Mouse (Mus musculus): Measurements from ENCODE around the gene Arhgef26. TPM values are rescaled to one million over a fixed set of nuclear protein-coding genes. Genes with fewer than 3 reads are reported as not detected.

Arhgef26 gene
- polyA plus RNA-seq, 1 experiment from 2014 or later = 2.7 TPM

GRCm38 (mm10) chr3:62338854-62339515, 841 bp downstream of the Arhgef26 start:
- H3K36me3 ChIP-seq (replicated peaks; ENCODE audit: insufficient read depth, low read length) = no peaks in the 10 kb centered on the region
- peak overlapping the region; percentile 72 for H3K27ac ChIP-seq (ENCODE audit: low read depth)
- peaks cover 17% of the 10 kb centered on the region for H3K27me3 ChIP-seq (ENCODE audit: insufficient read depth, low read length)
- WGBS (ENCODE audit: insufficient replicate concordance) = under 1% methylated on average over 67 of the region's 68 CpGs
- no peaks in the 10 kb centered on the region for H3K9me3 ChIP-seq (ENCODE audit: low read length)
- ATAC-seq (peak; percentile 90), DNase-seq (peak; percentile 78)
- TF ChIP-seq EP300 (IDR thresholded peaks at IDR 0.05; ENCODE audit: low read depth) = no peak
- TF ChIP-seq CTCF (IDR thresholded peaks at IDR 0.05; ENCODE audit: low read depth) = no peak
- peak overlapping the region; percentile 71 for H3K9ac ChIP-seq (replicated peaks)
- H3K4me1 ChIP-seq (ENCODE audit: insufficient read depth) = peaks cover 4% of the 10 kb centered on the region; the same call in 1 of the 2 replicates
- H3K4me3 ChIP-seq (ENCODE audit: low read depth, low read length) = peak overlapping the region; percentile 70
- H3K4me2 ChIP-seq (ENCODE audit: low read depth, low read length) = peak overlapping the region; percentile 85

- no peaks in the 10 kb centered on the region for H3K36me3 ChIP-seq (replicated peaks; ENCODE audit: insufficient read depth, low read length)
- peaks cover 17% of the 10 kb centered on the region for H3K27me3 ChIP-seq (ENCODE audit: insufficient read depth, low read length)
- H3K27ac ChIP-seq (ENCODE audit: low read depth) = peak overlapping the region; percentile 72
- peak overlapping the region; percentile 85 for H3K4me2 ChIP-seq (ENCODE audit: low read depth, low read length)
- no peak for TF ChIP-seq EP300 (IDR thresholded peaks at IDR 0.05; ENCODE audit: low read depth)
- no peak; the same call in 1 of the 2 replicates for TF ChIP-seq CTCF (IDR thresholded peaks at IDR 0.05; ENCODE audit: low read depth)
- H3K9ac ChIP-seq (replicated peaks) = peak overlapping the region; percentile 71
- WGBS (ENCODE audit: insufficient replicate concordance) = 1% methylated on average over 53 of the region's 53 CpGs
- ATAC-seq (peak; percentile 79), DNase-seq (peak; percentile 73)
- peak overlapping the region; percentile 70 for H3K4me3 ChIP-seq (ENCODE audit: low read depth, low read length)
- peaks cover 4% of the 10 kb centered on the region; the same call in 1 of the 2 replicates for H3K4me1 ChIP-seq (ENCODE audit: insufficient read depth)
- H3K9me3 ChIP-seq (ENCODE audit: low read length) = no peaks in the 10 kb centered on the region
Observed at GRCm38 (mm10) chr3:62339516-62340051, 1.4 kb downstream of the Arhgef26 start.

GRCm38 (mm10) chr3:62340154-62340760, 2.1 kb downstream of the Arhgef26 start:
- Histone ChIP-seq H3K9ac (replicated peaks) (peak overlapping the region; percentile 71), H3K36me3 (replicated peaks; ENCODE audit: insufficient read depth, low read length) (no peaks in the 10 kb centered on the region), H3K27ac (ENCODE audit: low read depth) (no peak overlapping the region; the same call in 1 of the 2 replicates), H3K9me3 (ENCODE audit: low read length) (no peaks in the 10 kb centered on the region), H3K27me3 (ENCODE audit: insufficient read depth, low read length) (peaks cover 17% of the 10 kb centered on the region), H3K4me3 (ENCODE audit: low read depth, low read length) (peak overlapping the region; percentile 70), H3K4me1 (ENCODE audit: insufficient read depth) (peaks cover 4% of the 10 kb centered on the region; the same call in 1 of the 2 replicates), H3K4me2 (ENCODE audit: low read depth, low read length) (peak overlapping the region; percentile 85)
- DNase-seq = peak; percentile 13
- ATAC-seq = no peak
- 23% methylated on average over 16 of the region's 16 CpGs for WGBS (ENCODE audit: insufficient replicate concordance)
- no peak for TF ChIP-seq EP300 (IDR thresholded peaks at IDR 0.05; ENCODE audit: low read depth)
- no peak for TF ChIP-seq CTCF (IDR thresholded peaks at IDR 0.05; ENCODE audit: low read depth)

- H3K27ac ChIP-seq (ENCODE audit: low read depth) = no peak overlapping the region
- TF ChIP-seq CTCF (IDR thresholded peaks at IDR 0.05; ENCODE audit: low read depth) (no peak), EP300 (IDR thresholded peaks at IDR 0.05; ENCODE audit: low read depth) (no peak)
- peaks cover 17% of the 10 kb centered on the region for H3K27me3 ChIP-seq (ENCODE audit: insufficient read depth, low read length)
- WGBS (ENCODE audit: insufficient replicate concordance) = 37% methylated on average over 2 of the region's 2 CpGs
- ATAC-seq (no peak), DNase-seq (no peak)
- H3K9ac ChIP-seq (replicated peaks) = no peak overlapping the region
- H3K4me2 ChIP-seq (ENCODE audit: low read depth, low read length) = peak overlapping the region; percentile 85
- H3K4me3 ChIP-seq (ENCODE audit: low read depth, low read length) = peak overlapping the region; percentile 70
- H3K36me3 ChIP-seq (replicated peaks; ENCODE audit: insufficient read depth, low read length) = no peaks in the 10 kb centered on the region
- H3K4me1 ChIP-seq (ENCODE audit: insufficient read depth) = peaks cover 4% of the 10 kb centered on the region; the same call in 1 of the 2 replicates
- no peaks in the 10 kb centered on the region for H3K9me3 ChIP-seq (ENCODE audit: low read length)
Observed at GRCm38 (mm10) chr3:62340861-62341260, 2.7 kb downstream of the Arhgef26 start.

GRCm38 (mm10) chr3:62341496-62342205, 3.5 kb downstream of the Arhgef26 start:
- Histone ChIP-seq H3K4me2 (ENCODE audit: low read depth, low read length) (peak overlapping the region; percentile 85; the same call in 1 of the 2 replicates), H3K27me3 (ENCODE audit: insufficient read depth, low read length) (peaks cover 17% of the 10 kb centered on the region), H3K27ac (ENCODE audit: low read depth) (no peak overlapping the region), H3K9ac (replicated peaks) (no peak overlapping the region), H3K4me3 (ENCODE audit: low read depth, low read length) (no peak overlapping the region), H3K36me3 (replicated peaks; ENCODE audit: insufficient read depth, low read length) (0 out of 2 replicates have a peak, but pooled peaks cover 1% of the 10 kb centered on the region), H3K9me3 (ENCODE audit: low read length) (no peaks in the 10 kb centered on the region), H3K4me1 (ENCODE audit: insufficient read depth) (peaks cover 4% of the 10 kb centered on the region; the same call in 1 of the 2 replicates)
- no peak for TF ChIP-seq EP300 (IDR thresholded peaks at IDR 0.05; ENCODE audit: low read depth)
- TF ChIP-seq CTCF (IDR thresholded peaks at IDR 0.05; ENCODE audit: low read depth) = no peak
- DNase-seq (no peak), ATAC-seq (no peak)
- 60% methylated on average over 3 of the region's 3 CpGs for WGBS (ENCODE audit: insufficient replicate concordance)
